19 mouse cellular contexts compared by ENCODE assay signal in the genomic region with DNA sequence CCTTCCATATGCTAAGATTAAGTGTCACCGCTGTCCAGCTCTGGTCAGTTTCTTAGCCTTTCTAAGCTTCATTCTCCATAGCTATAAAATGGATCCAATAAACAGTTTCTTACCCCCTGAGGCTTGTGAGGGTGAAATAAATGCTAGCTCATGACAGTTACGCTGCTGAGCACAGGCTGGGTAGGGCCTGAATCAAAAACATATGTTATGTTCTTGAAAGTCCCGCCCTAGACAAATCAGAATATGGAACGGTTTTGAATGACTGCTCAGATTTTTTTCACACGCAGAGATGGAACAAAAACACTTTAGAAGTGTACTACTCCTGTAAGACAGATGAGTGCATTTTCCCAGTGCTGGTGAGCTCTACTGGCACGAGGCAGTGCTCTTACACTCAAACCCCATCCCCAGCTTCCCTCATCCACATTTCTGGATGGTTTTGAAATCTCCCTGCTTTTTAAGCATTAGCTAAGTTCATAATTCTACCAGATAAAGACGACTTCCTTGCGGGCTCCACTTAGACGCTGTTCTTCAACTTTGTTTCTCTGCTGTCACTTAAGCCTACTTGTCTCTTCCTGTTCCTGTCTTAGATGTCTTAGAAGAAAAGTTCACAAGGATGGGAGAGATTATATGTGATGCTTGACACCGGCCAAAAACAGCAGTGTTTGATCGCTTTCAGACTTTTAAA. TPM values are rescaled to one million over a fixed set of nuclear protein-coding genes. Genes with fewer than 3 reads are reported as not detected.
A peak's percentile ranks its signal among the peaks of the same experiment; 100 is the strongest.
DNase-seq lines count a peak whose midpoint lies in the region; ATAC-seq and TF ChIP-seq lines count a peak whose summit lies in the region.
"Had no signal": no experiment of that assay in that cellular context is flagged by ENCODE, and none has a peak within 500 bp of the region (broad histone marks: within the 10 kb centered on the region; RNA-seq: fewer than 3 reads in every experiment).

No protein-coding gene starts in this region.

- H3K27me3 ChIP-seq in thymus, adult 2 months (ENCODE audit: control insufficient read depth, insufficient read depth, low read length), result no peaks in the 10 kb centered on the region
- no peaks in the 10 kb centered on the region for H3K27me3 ChIP-seq in embryonic facial prominence, embryonic 13.5 days
- H3K27me3 ChIP-seq: forebrain, embryonic 15.5 days; hindbrain, embryonic 15.5 days; limb, embryonic 13.5 days; midbrain, embryonic 12.5 days had no signal

- H3K9ac ChIP-seq in embryonic facial prominence, embryonic 13.5 days, result no peak overlapping the region
- H3K9ac ChIP-seq: forebrain, embryonic 15.5 days; hindbrain, embryonic 15.5 days; limb, embryonic 13.5 days; midbrain, embryonic 12.5 days had no signal

- H3K36me3 ChIP-seq in thymus, adult 2 months (ENCODE audit: control insufficient read depth, insufficient read depth, low read length), result peaks cover 32% of the 10 kb centered on the region
- H3K36me3 ChIP-seq in embryonic facial prominence, embryonic 13.5 days, result peaks cover 7% of the 10 kb centered on the region; the same call in 1 of the 2 replicates

- H3K4me1 ChIP-seq in thymus, adult 2 months (replicated peaks; ENCODE audit: control insufficient read depth, insufficient read depth, low read length), result peaks cover 30% of the 10 kb centered on the region
- peaks cover 64% of the 10 kb centered on the region for H3K4me1 ChIP-seq in embryonic facial prominence, embryonic 13.5 days

- peak overlapping the region; percentile 82 for H3K27ac ChIP-seq in thymus, adult 2 months (ENCODE audit: control insufficient read depth, insufficient read depth, low read length)
- H3K27ac ChIP-seq in embryonic facial prominence, embryonic 13.5 days, result peak overlapping the region; percentile 66
- H3K27ac ChIP-seq: forebrain, embryonic 15.5 days; hindbrain, embryonic 15.5 days; limb, embryonic 13.5 days; midbrain, embryonic 12.5 days had no signal

- H3K4me3 ChIP-seq in thymus, adult 2 months (ENCODE audit: control insufficient read depth, insufficient read depth, low read length), result no peak overlapping the region
- H3K4me3 ChIP-seq in embryonic facial prominence, embryonic 13.5 days, result no peak overlapping the region
- H3K4me3 ChIP-seq: forebrain, embryonic 15.5 days; hindbrain, embryonic 15.5 days; limb, embryonic 13.5 days; midbrain, embryonic 12.5 days; myocyte had no signal

- no peak for TF ChIP-seq POLR2A in thymus, adult 2 months (IDR thresholded peaks at IDR 0.05; ENCODE audit: control insufficient read depth, extremely low read depth, insufficient read depth, low read length, poor library complexity)

- 50% methylated on average over 11 of the region's 11 CpGs for WGBS in thymus, adult 2 months
- WGBS in embryonic facial prominence, embryonic 13.5 days, result 32% methylated on average over 11 of the region's 11 CpGs

- H3K4me2 ChIP-seq in embryonic facial prominence, embryonic 13.5 days, result peak overlapping the region; percentile 32; the same call in 1 of the 2 replicates
- H3K4me2 ChIP-seq: forebrain, embryonic 15.5 days; hindbrain, embryonic 15.5 days; limb, embryonic 13.5 days; midbrain, embryonic 12.5 days had no signal

- peak; percentile 75 for DNase-seq in heart, adult 11 months
- no peak for DNase-seq in heart, postnatal 10 days
- DNase-seq in thymus, adult 2 months, result no peak
- DNase-seq in thymus, postnatal 25 days, result no peak
- DNase-seq in ovary, postnatal 10 days (ENCODE audit: low spot score), result no peak
- DNase-seq in gastrocnemius, postnatal 4 days (ENCODE audit: low spot score in 2 of 2), result no peak
- no peak for DNase-seq in urinary bladder, postnatal 36 days (ENCODE audit: low spot score in 2 of 2)
- DNase-seq: adrenal gland, postnatal 36 days; cerebellum, postnatal 10 days; heart, adult 18-20 months; kidney, adult 18-20 months; lung, postnatal 14 days; thymus, adult 18-20 months had no signal

- intact Hi-C loops in heart, postnatal 10 days (cut with DNase I), result loop anchor here (10.0 kb wide), 2 partner anchors 387 to 647 kb away; no protein-coding TSS in a partner anchor

- H3K9me3 ChIP-seq in embryonic facial prominence, embryonic 13.5 days, result no peaks in the 10 kb centered on the region
- H3K9me3 ChIP-seq: forebrain, embryonic 15.5 days; hindbrain, embryonic 15.5 days; limb, embryonic 13.5 days; midbrain, embryonic 12.5 days had no signal

- TF ChIP-seq CTCF in thymus, adult 2 months (IDR thresholded peaks at IDR 0.05; ENCODE audit: borderline replicate concordance, control insufficient read depth, extremely low read depth, insufficient read depth, low read length, poor library complexity), result no peak

- ATAC-seq in embryonic facial prominence, embryonic 13.5 days (ENCODE audit: insufficient number of reproducible peaks, insufficient read depth, low FRiP score, low TSS enrichment, low read depth), result no peak
- ATAC-seq: forebrain, embryonic 15.5 days had no signal

RNA-seq across cellular contexts. Expression of a gene that starts 4.9 kb away (rescaled TPM):
- total RNA-seq in heart, postnatal 10 days (2021), result 10 to 100 TPM; 28.5 to 29.4 TPM
- polyA plus RNA-seq in thymus, adult 2 months (2012; rRNA removed), result 113 and 166 TPM in 2 replicates
- polyA plus RNA-seq in embryonic facial prominence, embryonic 13.5 days (2015; fragmentation: Nextera tagmentation; extraction: Ambion mirVana), result 22.5 and 26.6 TPM in 2 replicates
- 10 to 100 TPM; 21.3 to 23.1 TPM for total RNA-seq in gastrocnemius, postnatal 4 days (2021)
